Mouse (Mus musculus): Measurements from ENCODE around the gene Higd1c.
"Not testable (repeated sequence)": the region's sequence is repeated elsewhere in the genome, so short reads cannot be mapped to it uniquely, and the experiment has no call there.

Higd1c gene

GRCm38 (mm10) chr15:100411731-100412130 lies 47.4 kb downstream of the Higd1c start:
- no peak for DNase-seq (ENCODE audit: low read depth, low spot score)
- Histone ChIP-seq H3K36me3 (ENCODE audit: control insufficient read depth, insufficient read depth, low read length, poor library complexity, severe bottlenecking) (no peaks in the 10 kb centered on the region), H3K27me3 (ENCODE audit: control insufficient read depth, insufficient read depth, low read length, poor library complexity, severe bottlenecking) (no peaks in the 10 kb centered on the region)

GRCm38 (mm10) chr15:100413306-100413705 lies 49.0 kb downstream of the Higd1c start:
- DNase-seq (ENCODE audit: low read depth, low spot score), result no peak
- no peaks in the 10 kb centered on the region for H3K36me3 ChIP-seq (ENCODE audit: control insufficient read depth, insufficient read depth, low read length, poor library complexity, severe bottlenecking)
- H3K27me3 ChIP-seq (ENCODE audit: control insufficient read depth, insufficient read depth, low read length, poor library complexity, severe bottlenecking), result no peaks in the 10 kb centered on the region

GRCm38 (mm10) chr15:100414011-100414410 lies 49.7 kb downstream of the Higd1c start:
- Histone ChIP-seq H3K27me3 (ENCODE audit: control insufficient read depth, insufficient read depth, low read length, poor library complexity, severe bottlenecking) (no peaks in the 10 kb centered on the region), H3K36me3 (ENCODE audit: control insufficient read depth, insufficient read depth, low read length, poor library complexity, severe bottlenecking) (no peaks in the 10 kb centered on the region)
- no peak for DNase-seq (ENCODE audit: low read depth, low spot score)

- Histone ChIP-seq H3K27me3 (ENCODE audit: control insufficient read depth, insufficient read depth, low read length, poor library complexity, severe bottlenecking) (no peaks in the 10 kb centered on the region), H3K36me3 (ENCODE audit: control insufficient read depth, insufficient read depth, low read length, poor library complexity, severe bottlenecking) (no peaks in the 10 kb centered on the region)
- no peak for DNase-seq (ENCODE audit: low read depth, low spot score)
Measured at GRCm38 (mm10) chr15:100414942-100415341, 50.6 kb downstream of the Higd1c start.

GRCm38 (mm10) chr15:100415684-100416083 lies 51.3 kb downstream of the Higd1c start:
- Histone ChIP-seq H3K36me3 (ENCODE audit: control insufficient read depth, insufficient read depth, low read length, poor library complexity, severe bottlenecking) (no peaks in the 10 kb centered on the region), H3K27me3 (ENCODE audit: control insufficient read depth, insufficient read depth, low read length, poor library complexity, severe bottlenecking) (no peaks in the 10 kb centered on the region)
- DNase-seq (ENCODE audit: low read depth, low spot score), result no peak

GRCm38 (mm10) chr15:100417854-100418450 lies 53.6 kb downstream of the Higd1c start:
- Histone ChIP-seq H3K36me3 (ENCODE audit: control insufficient read depth, insufficient read depth, low read length, poor library complexity, severe bottlenecking) (no peaks in the 10 kb centered on the region), H3K27me3 (ENCODE audit: control insufficient read depth, insufficient read depth, low read length, poor library complexity, severe bottlenecking) (no peaks in the 10 kb centered on the region)
- DNase-seq (ENCODE audit: low read depth, low spot score), result no peak

- no peaks in the 10 kb centered on the region for H3K27me3 ChIP-seq (ENCODE audit: control insufficient read depth, insufficient read depth, low read length, poor library complexity, severe bottlenecking)
- DNase-seq (ENCODE audit: low read depth, low spot score), result no peak
- H3K36me3 ChIP-seq (ENCODE audit: control insufficient read depth, insufficient read depth, low read length, poor library complexity, severe bottlenecking), result no peaks in the 10 kb centered on the region
Measured at GRCm38 (mm10) chr15:100419311-100419710, 55.0 kb downstream of the Higd1c start.

- H3K27me3 ChIP-seq (ENCODE audit: control insufficient read depth, insufficient read depth, low read length, poor library complexity, severe bottlenecking), result no peaks in the 10 kb centered on the region; the same call in 1 of the 2 replicates
- DNase-seq (ENCODE audit: low read depth, low spot score), result peak; percentile 16
- H3K36me3 ChIP-seq (ENCODE audit: control insufficient read depth, insufficient read depth, low read length, poor library complexity, severe bottlenecking), result no peaks in the 10 kb centered on the region
Measured at GRCm38 (mm10) chr15:100419901-100420745, 55.8 kb downstream of the Higd1c start.

GRCm38 (mm10) chr15:100421059-100421757 lies 56.9 kb downstream of the Higd1c start:
- Histone ChIP-seq H3K36me3 (ENCODE audit: control insufficient read depth, insufficient read depth, low read length, poor library complexity, severe bottlenecking) (no peaks in the 10 kb centered on the region), H3K27me3 (ENCODE audit: control insufficient read depth, insufficient read depth, low read length, poor library complexity, severe bottlenecking) (no peaks in the 10 kb centered on the region; the same call in 1 of the 2 replicates)
- peak; percentile 13 for DNase-seq (ENCODE audit: low read depth, low spot score)

- not testable (repeated sequence) for DNase-seq (ENCODE audit: low read depth, low spot score); H3K27me3 ChIP-seq (ENCODE audit: control insufficient read depth, insufficient read depth, low read length, poor library complexity, severe bottlenecking); H3K36me3 ChIP-seq (ENCODE audit: control insufficient read depth, insufficient read depth, low read length, poor library complexity, severe bottlenecking)
Measured at GRCm38 (mm10) chr15:100421758-100422197, 57.4 kb downstream of the Higd1c start, which contains the start of gene Gm5475. Gm5475 (plus strand) TSS chr15:100422147.

GRCm38 (mm10) chr15:100422476-100422875 lies 58.1 kb downstream of the Higd1c start:
- Histone ChIP-seq H3K36me3 (ENCODE audit: control insufficient read depth, insufficient read depth, low read length, poor library complexity, severe bottlenecking) (no peaks in the 10 kb centered on the region), H3K27me3 (ENCODE audit: control insufficient read depth, insufficient read depth, low read length, poor library complexity, severe bottlenecking) (no peaks in the 10 kb centered on the region; the same call in 1 of the 2 replicates)
- DNase-seq (ENCODE audit: low read depth, low spot score), result no peak

GRCm38 (mm10) chr15:100422899-100423860 lies 58.8 kb downstream of the Higd1c start:
- Histone ChIP-seq H3K36me3 (ENCODE audit: control insufficient read depth, insufficient read depth, low read length, poor library complexity, severe bottlenecking) (no peaks in the 10 kb centered on the region), H3K27me3 (ENCODE audit: control insufficient read depth, insufficient read depth, low read length, poor library complexity, severe bottlenecking) (no peaks in the 10 kb centered on the region; the same call in 1 of the 2 replicates)
- DNase-seq (ENCODE audit: low read depth, low spot score), result peak; percentile 92

GRCm38 (mm10) chr15:100423916-100424315 lies 59.6 kb downstream of the Higd1c start:
- no peaks in the 10 kb centered on the region for H3K36me3 ChIP-seq (ENCODE audit: control insufficient read depth, insufficient read depth, low read length, poor library complexity, severe bottlenecking)
- peak; percentile 32 for DNase-seq (ENCODE audit: low read depth, low spot score)
- no peaks in the 10 kb centered on the region; the same call in 1 of the 2 replicates for H3K27me3 ChIP-seq (ENCODE audit: control insufficient read depth, insufficient read depth, low read length, poor library complexity, severe bottlenecking)

Data from splenic B cell, adult 2 months (primary cell).